Mouse (Mus musculus) hindbrain, postnatal 0 days (tissue): ENCODE data around the gene Top2a. TPM values are rescaled to one million over a fixed set of nuclear protein-coding genes. Genes with fewer than 3 reads are reported as not detected.
A peak's percentile ranks its signal among the peaks of the same experiment; 100 is the strongest.

Experiments
- ATAC-seq: fragments of 200-750 bp; cut with Nextera tagmentation; 2 replicates; pipeline ENCODE4 v1.8.0; 2017; ENCODE audit warnings: mild to moderate bottlenecking, moderate TSS enrichment, moderate library complexity
- DNase-seq: peaks from one replicate; pipeline ENCODE4 v3.0.0-alpha.2; 2015; ENCODE audit warnings: low spot score
- H3K27ac ChIP-seq: fragments of 300-500 bp; sonication (generic); 2 replicates; pipeline ENCODE4 v1.5.1; 2014; ENCODE audit warnings: mild to moderate bottlenecking
- H3K27me3 ChIP-seq: fragments of 300-500 bp; sonication (generic); 2 replicates; pipeline ENCODE4 v1.6.1; 2014; ENCODE audit warnings: low read length, mixed read lengths; ENCODE audit not compliant: insufficient read depth
- H3K36me3 ChIP-seq: fragments of 300-500 bp; sonication (generic); 2 replicates; pipeline ENCODE4 v1.6.1; 2014; ENCODE audit warnings: low read length, mixed read lengths; ENCODE audit not compliant: insufficient read depth
- H3K4me1 ChIP-seq: fragments of 300-500 bp; sonication (generic); 2 replicates; pipeline ENCODE4 v1.6.1; 2014; ENCODE audit warnings: antibody characterized with exemption, low read length, mixed read lengths; ENCODE audit not compliant: insufficient read depth
- H3K4me2 ChIP-seq: fragments of 300-500 bp; sonication (generic); 2 replicates; pipeline ENCODE4 v1.6.1; 2014; ENCODE audit warnings: low read depth, mild to moderate bottlenecking, low read length, moderate library complexity, mixed read lengths
- H3K4me3 ChIP-seq: fragments of 300-500 bp; sonication (generic); 2 replicates; pipeline ENCODE4 v1.5.1; 2014; ENCODE audit warnings: low read length
- H3K9ac ChIP-seq: fragments of 300-500 bp; sonication (generic); replicated peaks from 2 replicates; pipeline ENCODE4 v1.6.1; 2014; ENCODE audit warnings: mild to moderate bottlenecking, low read length, moderate library complexity, mixed read lengths
- H3K9me3 ChIP-seq: fragments of 300-500 bp; sonication (generic); 2 replicates; pipeline ENCODE4 v1.6.1; 2016; ENCODE audit warnings: low read length, mixed read lengths
- CTCF ChIP-seq: IDR thresholded peaks from 2 replicates; pipeline ENCODE4 v1.5.1; 2016; ENCODE audit warnings: antibody characterized with exemption, control low read depth, low read depth
- WGBS: fragments of 180-500 bp; shearing (Covaris S2); extraction: QIAGEN DNeasy Blood & Tissue Kit; methylation state at CpG from one replicate; pipeline ENCODE4 v1.1.7; 2014; 5-methylcytosine and 5-hydroxymethylcytosine counted together
- polyA plus RNA-seq: library from polyadenylated mRNA; unstranded; fragments of >200 nt; fragmentation: Nextera tagmentation; extraction: Ambion mirVana; gene quantifications from 2 replicates; pipeline ENCODE4 v1.2.1, GENCODE M21; 2015
- total RNA-seq: library from RNA; depleted of rRNA; stranded (reverse); fragments of >200 nt; gene quantifications from 2 replicates; pipeline ENCODE4 v1.2.3, GENCODE M21; 2014

The Top2a gene
- total and polyA plus RNA-seq, 2 experiments from 2014 or later, result 34.2 to 44.4 TPM

DNA sequence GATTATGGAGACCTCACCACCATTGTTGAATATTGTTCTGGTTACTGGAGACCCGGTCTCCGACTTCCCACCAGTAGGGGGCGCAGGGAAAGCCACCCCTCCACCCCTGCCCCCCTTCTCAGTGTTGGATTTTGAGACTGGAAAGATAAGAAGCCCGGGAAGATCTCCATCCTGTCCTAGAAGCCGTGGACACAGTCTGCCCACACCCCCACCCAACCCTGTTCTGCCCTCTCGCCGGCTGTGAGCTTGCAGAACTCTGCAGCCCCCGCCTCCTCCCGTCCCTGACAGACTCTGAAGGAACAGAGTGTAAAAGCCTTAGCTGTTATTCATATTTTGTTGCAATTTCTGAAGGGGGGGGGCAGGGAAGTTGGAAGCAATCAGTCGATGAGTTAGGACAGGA lies 69.6 kb downstream of the Top2a start:
- peak; percentile 33 for ATAC-seq
- Histone ChIP-seq H3K9ac (no peak overlapping the region), H3K27ac (peak overlapping the region; percentile 21; the same call in 1 of the 2 replicates)

DNA sequence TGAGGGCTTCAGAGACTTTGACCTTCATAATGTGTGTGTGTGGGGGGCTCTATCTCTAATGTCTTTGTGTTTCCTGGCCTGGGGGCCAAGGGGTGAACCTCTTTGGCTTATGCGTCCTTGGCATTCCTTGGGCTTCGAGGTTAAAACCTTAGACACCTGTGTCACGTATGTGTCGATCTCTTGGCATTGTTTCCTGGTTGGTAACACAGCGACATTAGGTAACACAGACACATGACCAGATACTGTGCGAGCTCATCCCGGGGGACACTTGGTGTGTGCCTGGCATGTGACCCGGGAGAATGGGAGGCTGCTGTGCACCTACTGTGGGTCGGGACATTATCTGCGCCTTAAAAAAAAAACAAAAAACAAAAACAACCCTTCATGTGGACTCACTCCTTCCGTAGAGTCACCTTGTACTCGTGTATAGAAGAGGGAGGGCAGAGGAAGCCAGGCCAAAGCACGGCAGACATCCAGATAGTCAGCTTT lies 70.1 kb downstream of the Top2a start:
- Histone ChIP-seq H3K27ac (no peak overlapping the region), H3K9me3 (no peaks in the 10 kb centered on the region), H3K4me3 (no peak overlapping the region), H3K4me1 (peaks cover 22% of the 10 kb centered on the region), H3K4me2 (peak overlapping the region; percentile 28), H3K36me3 (no peaks in the 10 kb centered on the region), H3K27me3 (no peaks in the 10 kb centered on the region), H3K9ac (no peak overlapping the region)
- TF ChIP-seq CTCF, result no peak
- 27% methylated on average over 13 of the region's 13 CpGs for WGBS
- DNase-seq (no peak), ATAC-seq (no peak)

More for the DNA sequence above, 69.6 kb downstream of the Top2a start:
- peak; percentile 77 for TF ChIP-seq CTCF
- Histone ChIP-seq H3K4me3 (no peak overlapping the region), H3K27me3 (no peaks in the 10 kb centered on the region), H3K9me3 (no peaks in the 10 kb centered on the region), H3K4me1 (peaks cover 23% of the 10 kb centered on the region), H3K36me3 (no peaks in the 10 kb centered on the region), H3K4me2 (peak overlapping the region; percentile 28)
- DNase-seq, result peak; percentile 82
- WGBS, result 6% methylated on average over 10 of the region's 10 CpGs

DNA sequence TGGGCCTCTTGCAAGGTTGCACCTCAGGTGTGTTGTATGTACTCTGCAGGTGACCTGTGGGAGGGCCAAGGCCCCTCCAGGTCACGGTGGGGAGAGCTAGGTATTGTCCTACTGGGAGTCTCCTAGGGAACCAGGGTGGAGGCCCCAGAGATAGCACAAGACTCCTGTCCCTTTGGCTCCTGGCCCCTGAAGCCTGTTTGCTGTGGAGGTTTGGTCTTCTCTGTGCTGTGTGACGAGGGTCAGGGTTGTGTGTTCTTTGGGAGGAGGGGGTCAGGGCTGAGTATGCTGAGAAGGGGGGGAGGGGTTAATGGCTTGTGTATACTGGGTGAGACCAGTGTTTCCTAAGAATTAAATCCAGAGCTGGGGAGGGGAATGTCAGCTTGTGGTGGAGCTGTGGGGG lies 70.6 kb downstream of the Top2a start:
- Histone ChIP-seq H3K4me2 (no peak overlapping the region), H3K4me3 (no peak overlapping the region), H3K27me3 (no peaks in the 10 kb centered on the region), H3K9me3 (no peaks in the 10 kb centered on the region), H3K9ac (no peak overlapping the region), H3K27ac (no peak overlapping the region), H3K4me1 (peaks cover 22% of the 10 kb centered on the region), H3K36me3 (no peaks in the 10 kb centered on the region)
- TF ChIP-seq CTCF, result no peak
- WGBS, result 15% methylated on average over 2 of the region's 2 CpGs
- ATAC-seq, result no peak
- DNase-seq, result no peak

DNA sequence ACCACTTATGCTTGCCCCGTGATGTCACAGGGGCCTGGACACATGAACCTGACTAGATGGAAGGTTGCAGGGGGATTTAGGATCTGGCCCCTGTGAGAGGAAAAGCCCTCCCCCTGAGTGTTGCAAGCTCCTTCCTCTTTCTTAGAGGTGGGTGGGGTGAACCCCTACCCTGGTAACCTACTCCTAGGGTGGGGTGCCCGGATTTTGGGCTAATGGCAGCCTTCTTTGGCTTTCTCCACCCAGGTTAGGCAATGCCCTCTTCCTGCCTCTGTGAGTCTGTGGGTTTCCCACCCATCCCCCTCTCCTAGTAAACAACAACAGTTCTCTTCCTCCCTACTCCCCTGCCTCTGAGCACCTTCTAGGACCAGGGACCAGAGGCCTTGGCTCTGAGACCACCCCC lies 71.3 kb downstream of the Top2a start:
- Histone ChIP-seq H3K27me3 (no peaks in the 10 kb centered on the region), H3K4me3 (no peak overlapping the region), H3K27ac (no peak overlapping the region), H3K4me1 (peaks cover 22% of the 10 kb centered on the region), H3K9ac (no peak overlapping the region), H3K9me3 (no peaks in the 10 kb centered on the region), H3K36me3 (no peaks in the 10 kb centered on the region), H3K4me2 (no peak overlapping the region)
- DNase-seq (no peak), ATAC-seq (no peak)
- no peak for TF ChIP-seq CTCF
- 67% methylated on average over 2 of the region's 2 CpGs for WGBS

DNA sequence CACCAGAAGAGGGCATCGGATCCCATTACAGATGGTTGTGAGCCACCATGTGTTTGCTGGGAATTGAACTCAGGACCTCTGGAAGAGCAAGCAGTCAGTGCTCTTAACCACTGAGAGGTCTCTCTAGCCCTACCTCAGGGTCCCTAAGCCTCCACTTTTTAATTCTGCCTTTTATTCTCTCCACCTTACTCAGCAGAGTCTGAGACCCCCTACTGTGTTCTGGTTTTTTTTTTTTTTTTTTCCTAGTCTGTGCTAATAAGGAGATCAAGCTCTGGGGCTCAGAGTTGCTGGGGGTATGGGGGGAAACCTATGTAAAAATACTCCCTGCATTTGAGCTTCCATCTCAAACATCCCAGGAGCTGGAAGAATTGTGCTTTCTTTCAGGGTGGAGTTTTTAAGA lies 71.9 kb downstream of the Top2a start:
- no peak overlapping the region for H3K27ac ChIP-seq
- H3K9ac ChIP-seq, result no peak overlapping the region
- no peaks in the 10 kb centered on the region for H3K27me3 ChIP-seq
- 71% methylated on average over 1 of the region's 1 CpGs for whole genome bisulfite sequencing
- TF ChIP-seq CTCF, result 0 out of 2 replicates have a peak, but pooled peaks have one; percentile 7
- ATAC-seq (no peak), DNase-seq (no peak)
- H3K36me3 ChIP-seq, result no peaks in the 10 kb centered on the region
- no peak overlapping the region for H3K4me3 ChIP-seq
- H3K9me3 ChIP-seq, result no peaks in the 10 kb centered on the region
- H3K4me2 ChIP-seq, result no peak overlapping the region
- H3K4me1 ChIP-seq, result peaks cover 22% of the 10 kb centered on the region

DNA sequence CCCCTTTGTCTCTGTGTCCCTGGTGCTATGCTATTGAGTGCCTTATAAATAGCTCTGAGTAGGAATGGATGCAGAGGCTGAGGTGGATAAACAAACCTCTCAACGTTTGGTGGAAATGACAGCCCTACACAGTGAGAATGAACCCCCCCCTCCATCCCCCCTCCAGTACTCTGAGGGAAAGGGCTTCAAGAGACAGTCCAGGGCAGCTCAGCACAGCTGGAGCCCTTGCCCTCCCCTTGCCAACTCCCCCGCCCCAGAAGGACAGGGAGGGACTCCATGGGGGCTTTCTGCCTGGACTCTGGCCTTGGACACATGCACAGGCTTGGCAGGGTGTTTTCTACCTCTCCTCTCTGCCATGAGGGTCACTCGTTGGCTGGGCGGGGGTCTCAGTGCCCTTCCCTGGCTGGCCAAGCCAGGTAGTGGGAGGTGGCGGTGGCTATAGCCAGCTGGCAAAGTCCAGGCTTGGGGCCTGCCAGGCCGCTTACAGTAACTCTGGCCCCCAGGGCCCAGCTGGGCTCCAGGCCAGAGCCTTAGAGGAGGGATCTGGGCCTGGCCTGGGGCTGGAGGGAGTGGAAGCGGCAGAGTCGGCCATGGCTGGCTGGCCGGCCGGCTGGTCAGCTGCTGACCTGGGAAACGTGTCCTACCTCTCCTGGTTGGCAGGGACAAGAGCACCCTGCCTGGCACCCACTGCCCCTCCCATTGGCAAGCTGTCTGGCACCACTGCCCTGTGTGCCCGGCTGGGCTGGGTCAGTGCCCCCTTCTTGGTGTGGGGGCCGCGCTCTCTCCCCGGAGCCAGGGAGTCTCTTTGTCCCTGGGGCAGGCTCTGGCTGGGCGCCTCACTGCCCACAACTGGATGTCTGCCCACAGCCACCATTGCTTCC lies 72.7 kb downstream of the Top2a start:
- Histone ChIP-seq H3K4me2 (peak overlapping the region; percentile 34), H3K27ac (peak overlapping the region; percentile 80), H3K27me3 (no peaks in the 10 kb centered on the region), H3K4me1 (peaks cover 22% of the 10 kb centered on the region), H3K4me3 (no peak overlapping the region), H3K9ac (no peak overlapping the region), H3K9me3 (no peaks in the 10 kb centered on the region), H3K36me3 (no peaks in the 10 kb centered on the region)
- ATAC-seq (peak; percentile 89), DNase-seq (peak; percentile 92)
- 39% methylated on average over 15 of the region's 16 CpGs for WGBS
- no peak for TF ChIP-seq CTCF

DNA sequence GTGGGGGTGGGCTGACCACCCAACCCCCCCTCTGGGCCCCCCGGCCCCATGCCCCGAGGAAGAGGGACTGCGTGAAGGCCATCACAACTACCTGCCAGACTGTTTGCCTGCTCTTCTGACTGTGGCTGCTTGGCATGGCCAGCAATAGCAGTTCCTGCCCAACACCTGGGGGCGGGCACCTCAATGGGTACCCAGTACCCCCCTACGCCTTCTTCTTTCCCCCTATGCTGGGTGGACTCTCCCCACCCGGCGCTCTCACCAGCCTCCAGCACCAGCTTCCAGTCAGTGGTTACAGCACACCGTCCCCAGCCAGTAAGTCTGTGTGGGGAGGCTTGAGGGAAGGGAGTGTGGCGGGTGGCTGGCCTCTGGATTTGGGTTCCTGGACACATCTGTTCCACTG lies 73.5 kb downstream of the Top2a start:
- Histone ChIP-seq H3K36me3 (no peaks in the 10 kb centered on the region), H3K9me3 (no peaks in the 10 kb centered on the region), H3K4me1 (peaks cover 22% of the 10 kb centered on the region), H3K27me3 (no peaks in the 10 kb centered on the region), H3K4me3 (no peak overlapping the region), H3K9ac (no peak overlapping the region), H3K27ac (peak overlapping the region; percentile 80; the same call in 1 of the 2 replicates), H3K4me2 (no peak overlapping the region)
- ATAC-seq, result no peak
- no peak for DNase-seq
- 76% methylated on average over 9 of the region's 9 CpGs for WGBS
- TF ChIP-seq CTCF, result no peak
